ENCODE assay signal across 8 mouse cellular contexts in genomic region chr2:93811812-93812211, GRCm38 (mm10). TPM values are rescaled to one million over a fixed set of nuclear protein-coding genes. Genes with fewer than 3 reads are reported as not detected.
A peak's percentile ranks its signal among the peaks of the same experiment; 100 is the strongest.
DNase-seq lines count a peak whose midpoint lies in the region; ATAC-seq and TF ChIP-seq lines count a peak whose summit lies in the region.

No protein-coding gene starts in this region.

- no peak overlapping the region for H3K4me3 ChIP-seq in kidney, adult 2 months (ENCODE audit: insufficient read depth, low read depth, low read length)
- no peak overlapping the region for H3K4me3 ChIP-seq in kidney, embryonic 15.5 days (replicated peaks)
- no peak overlapping the region for H3K4me3 ChIP-seq in neural tube, embryonic 11.5 days (ENCODE audit: low read depth, low read length)

- DNase-seq in kidney, adult 2 months, result peak; percentile 55
- peak; percentile 57 to 61 for DNase-seq in CD8-positive naive resting alpha-beta T cell, adult 2 months (ENCODE audit: low read depth in 2 of 2, low spot score in 2 of 2)
- peak; percentile 83 for DNase-seq in embryo, embryonic 10 days (ENCODE audit: low spot score)
- DNase-seq in kidney, postnatal 36 days, result peak; percentile 55 to 88
- DNase-seq in neural tube, embryonic 11.5 days (ENCODE audit: low spot score), result peak; percentile 42
- no peak for DNase-seq in Muller cell, postnatal 12 days (ENCODE audit: inconsistent ontology term)

- H3K27me3 ChIP-seq in kidney, adult 2 months (replicated peaks; ENCODE audit: control insufficient read depth, insufficient read depth, low read length), result no peaks in the 10 kb centered on the region
- H3K27me3 ChIP-seq in kidney, embryonic 15.5 days, result no peaks in the 10 kb centered on the region
- no peaks in the 10 kb centered on the region for H3K27me3 ChIP-seq in neural tube, embryonic 11.5 days (ENCODE audit: control insufficient read depth, insufficient read depth, low read length)

- ATAC-seq in kidney, embryonic 15.5 days (replicated peaks; ENCODE audit: low FRiP score), result no peak
- peak; percentile 61 for ATAC-seq in activated CD4-positive, CD25-positive, alpha-beta regulatory T cell, adult 4 months
- no peak for ATAC-seq in neural tube, embryonic 11.5 days (ENCODE audit: insufficient read depth, low FRiP score, low TSS enrichment)

- H3K9me3 ChIP-seq in kidney, embryonic 15.5 days (replicated peaks), result no peaks in the 10 kb centered on the region
- no peaks in the 10 kb centered on the region for H3K9me3 ChIP-seq in neural tube, embryonic 11.5 days (ENCODE audit: control insufficient read depth, low read length)

- peaks cover 2% of the 10 kb centered on the region; the same call in 1 of the 2 replicates for H3K36me3 ChIP-seq in kidney, adult 2 months (ENCODE audit: control insufficient read depth, insufficient read depth, low read length)
- peaks cover 59% of the 10 kb centered on the region for H3K36me3 ChIP-seq in kidney, embryonic 15.5 days
- 0 out of 2 replicates have a peak, but pooled peaks cover 2% of the 10 kb centered on the region for H3K36me3 ChIP-seq in neural tube, embryonic 11.5 days (ENCODE audit: control insufficient read depth, insufficient read depth, low read length)

- H3K9ac ChIP-seq in kidney, embryonic 15.5 days, result no peak overlapping the region
- H3K9ac ChIP-seq in neural tube, embryonic 11.5 days (ENCODE audit: low read length), result no peak overlapping the region

- TF ChIP-seq CTCF in kidney, adult 2 months (conservative IDR thresholded peaks at IDR 0.05; ENCODE audit: insufficient read depth, insufficient read length, low read depth, low read length), result peak; percentile 89

- no peak overlapping the region for H3K27ac ChIP-seq in kidney, adult 2 months (ENCODE audit: insufficient read depth, low read depth, low read length)
- no peak overlapping the region for H3K27ac ChIP-seq in kidney, embryonic 15.5 days
- no peak overlapping the region for H3K27ac ChIP-seq in neural tube, embryonic 11.5 days (ENCODE audit: low read depth, low read length)

- TF ChIP-seq POLR2A in kidney, adult 2 months (IDR thresholded peaks at IDR 0.05; ENCODE audit: low read depth, low read length), result no peak

- no peak overlapping the region for H3K4me2 ChIP-seq in kidney, embryonic 15.5 days
- H3K4me2 ChIP-seq in neural tube, embryonic 11.5 days (ENCODE audit: low read depth), result no peak overlapping the region

- H3K4me1 ChIP-seq in kidney, adult 2 months (ENCODE audit: control insufficient read depth, insufficient read depth, low read length), result no peaks in the 10 kb centered on the region
- H3K4me1 ChIP-seq in kidney, embryonic 15.5 days, result no peaks in the 10 kb centered on the region
- H3K4me1 ChIP-seq in neural tube, embryonic 11.5 days (ENCODE audit: control insufficient read depth, insufficient read depth, low read length), result no peaks in the 10 kb centered on the region

- WGBS in kidney, adult 2 months, result 45% methylated on average over 4 of the region's 4 CpGs
- 39% methylated on average over 4 of the region's 4 CpGs for WGBS in kidney, embryonic 15.5 days
- WGBS in neural tube, embryonic 11.5 days, result 42% methylated on average over 4 of the region's 4 CpGs

RNA-seq across cellular contexts. Expression of gene Ext2, which starts 10.6 kb away (rescaled TPM):
- 46.5 and 50.7 TPM in 2 replicates for polyA plus RNA-seq in kidney, adult 2 months (2012; rRNA removed)
- polyA plus RNA-seq in kidney, embryonic 15.5 days (2015; fragmentation: Nextera tagmentation; extraction: Ambion mirVana), result 109 and 122 TPM in 2 replicates
- polyA plus RNA-seq in activated CD4-positive, CD25-positive, alpha-beta regulatory T cell, adult 4 months (2017; shearing (Covaris generic)), result 10 to 100 TPM; 12.6 to 15.0 TPM
- polyA plus RNA-seq in neural tube, embryonic 11.5 days (2014; fragmentation: Nextera tagmentation; extraction: Ambion mirVana), result 73.6 and 77.0 TPM in 2 replicates

RNA-seq across cellular contexts. Expression of gene Accs, which starts 37.9 kb away (rescaled TPM):
- polyA plus RNA-seq in kidney, adult 2 months (2012; rRNA removed), result 14.8 and 16.3 TPM in 2 replicates
- polyA plus RNA-seq in kidney, embryonic 15.5 days (2015; fragmentation: Nextera tagmentation; extraction: Ambion mirVana), result 8.7 and 10.6 TPM in 2 replicates
- polyA plus RNA-seq in activated CD4-positive, CD25-positive, alpha-beta regulatory T cell, adult 4 months (2017; shearing (Covaris generic)), result 10 to 100 TPM; 14.1 to 17.1 TPM
- polyA plus RNA-seq in neural tube, embryonic 11.5 days (2014; fragmentation: Nextera tagmentation; extraction: Ambion mirVana), result 5.6 and 7.8 TPM in 2 replicates

RNA-seq across cellular contexts. Expression of gene Accsl, which starts 57.1 kb away (rescaled TPM):
- 0.16 and 0.17 TPM in 2 replicates for polyA plus RNA-seq in kidney, adult 2 months (2012; rRNA removed)
- not detected in 2 replicates for polyA plus RNA-seq in kidney, embryonic 15.5 days (2015; fragmentation: Nextera tagmentation; extraction: Ambion mirVana)
- not detected for polyA plus RNA-seq in activated CD4-positive, CD25-positive, alpha-beta regulatory T cell, adult 4 months (2017; shearing (Covaris generic))
- polyA plus RNA-seq in neural tube, embryonic 11.5 days (2014; fragmentation: Nextera tagmentation; extraction: Ambion mirVana), result not detected in 2 replicates
